Comparison of ENCODE assay signal across 8 mouse cellular contexts in the genomic region with DNA sequence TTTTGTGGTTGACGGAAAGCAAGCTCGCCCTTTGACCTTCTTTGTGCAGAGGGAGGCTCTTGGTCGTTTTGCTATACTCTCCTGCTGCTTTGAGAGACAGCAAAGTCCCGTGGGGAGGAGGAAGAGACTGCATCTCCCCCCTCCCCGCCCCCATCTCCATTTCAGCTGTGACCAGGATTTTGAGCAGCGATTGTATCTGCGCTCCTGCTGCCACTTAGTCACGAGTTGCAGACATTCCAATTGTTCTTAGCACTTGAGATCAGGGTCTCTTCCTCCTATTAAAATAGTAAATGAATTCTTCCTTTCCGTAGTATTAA. TPM values are rescaled to one million over a fixed set of nuclear protein-coding genes. Genes with fewer than 3 reads are reported as not detected.
DNase-seq lines count a peak whose midpoint lies in the region; ATAC-seq and TF ChIP-seq lines count a peak whose summit lies in the region.

No protein-coding gene starts in this region.

- no peaks in the 10 kb centered on the region for H3K9me3 ChIP-seq in heart, embryonic 13.5 days
- H3K9me3 ChIP-seq in E14TG2a.4 (ENCODE audit: low read length): no peaks in the 10 kb centered on the region
- no peaks in the 10 kb centered on the region for H3K9me3 ChIP-seq in forebrain, embryonic 10.5 days
- H3K9me3 ChIP-seq in liver, embryonic 14.5 days (ENCODE audit: control insufficient read depth, low read length): no peaks in the 10 kb centered on the region

- H3K36me3 ChIP-seq in heart, embryonic 13.5 days: peaks cover 4% of the 10 kb centered on the region; the same call in 1 of the 2 replicates
- H3K36me3 ChIP-seq in E14TG2a.4 (ENCODE audit: insufficient read depth, low read length): peaks cover 15% of the 10 kb centered on the region; the same call in 1 of the 2 replicates
- no peaks in the 10 kb centered on the region for H3K36me3 ChIP-seq in forebrain, embryonic 10.5 days (replicated peaks)
- H3K36me3 ChIP-seq in liver, embryonic 14.5 days (replicated peaks; ENCODE audit: control insufficient read depth, insufficient read depth, low read depth): no peaks in the 10 kb centered on the region

- no peaks in the 10 kb centered on the region for H3K27me3 ChIP-seq in heart, embryonic 13.5 days (replicated peaks)
- H3K27me3 ChIP-seq in E14TG2a.4 (ENCODE audit: insufficient read depth, low read length): 0 out of 2 replicates have a peak, but pooled peaks cover 5% of the 10 kb centered on the region
- H3K27me3 ChIP-seq in forebrain, embryonic 10.5 days (ENCODE audit: poor library complexity, severe bottlenecking): peaks cover 8% of the 10 kb centered on the region; the same call in 1 of the 2 replicates
- no peaks in the 10 kb centered on the region for H3K27me3 ChIP-seq in liver, embryonic 14.5 days (ENCODE audit: control insufficient read depth, insufficient read depth, low read length)

- ATAC-seq in heart, embryonic 13.5 days (ENCODE audit: extremely low read depth, insufficient number of reproducible peaks, low FRiP score, low TSS enrichment): no peak
- no peak for ATAC-seq in liver, embryonic 14.5 days (ENCODE audit: insufficient read depth)

- H3K4me2 ChIP-seq in heart, embryonic 13.5 days: peak overlapping the region; percentile 99
- H3K4me2 ChIP-seq in liver, embryonic 14.5 days (ENCODE audit: low read depth): peak overlapping the region; percentile 100

- H3K27ac ChIP-seq in heart, embryonic 13.5 days (replicated peaks): peak overlapping the region; percentile 70
- peak overlapping the region; percentile 91 for H3K27ac ChIP-seq in forebrain, embryonic 10.5 days
- no peak overlapping the region for H3K27ac ChIP-seq in liver, embryonic 14.5 days

- peak overlapping the region; percentile 97 for H3K4me3 ChIP-seq in heart, embryonic 13.5 days
- H3K4me3 ChIP-seq in E14TG2a.4 (replicated peaks; ENCODE audit: low read length): peak overlapping the region; percentile 99
- H3K4me3 ChIP-seq in forebrain, embryonic 10.5 days: peak overlapping the region; percentile 96
- H3K4me3 ChIP-seq in liver, embryonic 14.5 days (ENCODE audit: insufficient read depth in 1 of 2, low read depth in 2 of 2, low read length in 2 of 2): peak overlapping the region; percentile 86 to 96

- TF ChIP-seq EP300 in liver, embryonic 14.5 days (IDR thresholded peaks at IDR 0.05; ENCODE audit: low read depth): no peak

- peaks cover 26% of the 10 kb centered on the region for H3K4me1 ChIP-seq in heart, embryonic 13.5 days
- H3K4me1 ChIP-seq in E14TG2a.4 (replicated peaks; ENCODE audit: low read depth, low read length): peaks cover 55% of the 10 kb centered on the region
- peaks cover 26% of the 10 kb centered on the region for H3K4me1 ChIP-seq in forebrain, embryonic 10.5 days
- peaks cover 15 to 26% of the 10 kb centered on the region in 2 experiments for H3K4me1 ChIP-seq in liver, embryonic 14.5 days (replicated peaks; ENCODE audit: control insufficient read depth in 2 of 2, insufficient read depth in 2 of 2, low read length in 1 of 2)

- peak overlapping the region; percentile 95 for H3K9ac ChIP-seq in heart, embryonic 13.5 days
- peak overlapping the region; percentile 77 for H3K9ac ChIP-seq in liver, embryonic 14.5 days (replicated peaks)

- intact Hi-C loops in gastrocnemius, postnatal 14 days (cut with DNase I; ENCODE audit: low total_unique reads): no loop called here

- WGBS in heart, embryonic 13.5 days: 3% methylated on average over 9 of the region's 9 CpGs
- 4% methylated on average over 9 of the region's 9 CpGs for WGBS in forebrain, embryonic 10.5 days
- WGBS in liver, embryonic 14.5 days (ENCODE audit: insufficient replicate concordance): 8% methylated on average over 9 of the region's 9 CpGs

- TF ChIP-seq CTCF in E14TG2a.4 (conservative IDR thresholded peaks at IDR 0.05; ENCODE audit: low read length): no peak
- TF ChIP-seq CTCF in liver, embryonic 14.5 days (IDR thresholded peaks at IDR 0.05; ENCODE audit: low read depth): no peak

- no peak for DNase-seq in heart, postnatal 4 days
- DNase-seq in forebrain, embryonic 10.5 days (ENCODE audit: extremely low spot score, low spot score): peak; percentile 21
- DNase-seq in liver, embryonic 14.5 days (ENCODE audit: low read depth in 3 of 3, low spot score in 3 of 3): no peak
- DNase-seq in gastrocnemius, postnatal 14 days: no peak
- DNase-seq in adrenal gland, adult 18-20 months (ENCODE audit: low spot score in 2 of 2): no peak
- DNase-seq in layer of hippocampus, adult 11-12 months (ENCODE audit: low spot score): no peak

RNA-seq across cellular contexts. Expression of gene Snx30, which starts 1.2 kb away (rescaled TPM):
- 4.1 and 4.4 TPM in 2 replicates for polyA plus RNA-seq in heart, embryonic 13.5 days (2015; fragmentation: Nextera tagmentation; extraction: Ambion mirVana)
- total RNA-seq in heart, postnatal 4 days (2021): 10 to 100 TPM; 10.3 to 12.9 TPM
- 5.7 and 5.8 TPM in 2 replicates for polyA plus RNA-seq in forebrain, embryonic 10.5 days (2016; fragmentation: Nextera tagmentation; extraction: Ambion mirVana)
- polyA plus RNA-seq in liver, embryonic 14.5 days (2012; rRNA removed): 1.2 and 1.6 TPM in 2 replicates
- 2.2 and 2.5 TPM in 2 replicates for polyA plus RNA-seq in liver, embryonic 14.5 days (2014; fragmentation: Nextera tagmentation; extraction: Ambion mirVana)
- 1 to 10 TPM; 4.0 to 4.4 TPM for total RNA-seq in gastrocnemius, postnatal 14 days (2021)
- total RNA-seq in adrenal gland, adult 18-20 months (2021): 1 to 10 TPM; 4.1 to 5.1 TPM

RNA-seq across cellular contexts. Expression of gene Inip, which starts 5.4 kb away (rescaled TPM):
- polyA plus RNA-seq in heart, embryonic 13.5 days (2015; fragmentation: Nextera tagmentation; extraction: Ambion mirVana): 39.0 and 41.7 TPM in 2 replicates
- total RNA-seq in heart, postnatal 4 days (2021): 10 to 100 TPM; 19.7 to 22.7 TPM
- polyA plus RNA-seq in forebrain, embryonic 10.5 days (2016; fragmentation: Nextera tagmentation; extraction: Ambion mirVana): 102 and 111 TPM in 2 replicates
- polyA plus RNA-seq in liver, embryonic 14.5 days (2012; rRNA removed): 4.9 and 8.1 TPM in 2 replicates
- polyA plus RNA-seq in liver, embryonic 14.5 days (2014; fragmentation: Nextera tagmentation; extraction: Ambion mirVana): 16.7 and 17.0 TPM in 2 replicates
- total RNA-seq in gastrocnemius, postnatal 14 days (2021): 1 to 10 TPM; 3.1 to 3.7 TPM
- total RNA-seq in adrenal gland, adult 18-20 months (2021): 10 to 100 TPM; 17.5 to 17.6 TPM
